Mouse (Mus musculus) lung, adult 10 weeks (tissue): ENCODE data around the gene Serpinb3d. TPM values are rescaled to one million over a fixed set of nuclear protein-coding genes. Genes with fewer than 3 reads are reported as not detected.

ENCODE experiments used
- polyA plus RNA-seq: library from polyadenylated mRNA; stranded (reverse); fragments of 350-450 nt; fragmentation: Illumina TruSeq; extraction: RNeasy Lipid Tissue Mini Kit (QIAGEN cat#74804); gene quantifications from one replicate; pipeline ENCODE4 v1.2.3, GENCODE M21; 2014; ENCODE audit warnings: low read depth, low replicate concordance; ENCODE audit not compliant: insufficient read depth

Gene Serpinb3d
- not detected for polyA plus RNA-seq

DNA sequence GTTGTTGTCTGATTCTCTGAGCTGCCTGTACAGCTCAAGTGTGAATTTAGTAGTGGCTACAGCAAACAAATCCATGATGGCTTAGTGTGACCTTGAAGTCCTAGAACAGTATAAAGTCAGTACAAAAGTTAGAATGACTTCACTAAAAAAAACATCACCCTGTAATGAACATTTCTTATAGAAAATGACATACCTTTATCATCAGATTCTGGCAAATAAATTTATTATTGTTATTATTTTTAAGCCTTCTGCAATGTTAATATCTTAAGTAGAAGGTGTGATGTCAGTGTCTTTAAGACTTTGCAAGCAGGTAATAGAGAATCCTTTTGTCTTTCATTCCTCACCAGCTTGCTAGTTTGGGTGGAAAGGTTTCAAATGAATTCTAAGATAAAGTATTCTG, at the start of gene Serpinb3d:
Gene Serpinb3d (minus strand): TSS at position 101 of the 400 bp plus-strand sequence.

DNA sequence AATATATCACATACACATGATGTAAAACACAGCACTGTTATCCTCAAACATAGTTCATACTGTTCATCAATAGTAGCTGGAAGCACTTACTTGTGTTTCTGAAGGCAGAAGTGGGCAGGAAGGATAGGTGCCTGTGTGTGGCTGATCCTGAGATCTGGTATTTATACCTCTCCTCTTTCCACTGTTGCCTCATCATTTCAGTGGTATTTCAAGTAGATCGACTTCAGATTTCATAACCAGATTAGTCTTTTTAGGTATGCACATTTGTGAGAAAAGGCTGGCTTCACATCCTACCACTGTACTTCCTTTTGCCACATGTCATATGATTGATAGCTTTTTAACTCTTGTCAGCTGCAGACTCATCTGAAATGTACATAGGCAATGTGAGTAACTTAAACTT, 31.1 kb downstream of the Serpinb3d start, which contains the start of gene Serpinb3a:
Gene Serpinb3a (minus strand): TSS at position 101 of the 400 bp plus-strand sequence.

Other genes starting within 250 kb of the Serpinb3d start
- not detected for gene Serpinb5, start 222.3 kb downstream of the Serpinb3d start, polyA plus RNA-seq
- gene Serpinb12, start 149.1 kb downstream of the Serpinb3d start, polyA plus RNA-seq: not detected
- gene Serpinb13, start 102.5 kb downstream of the Serpinb3d start, polyA plus RNA-seq: not detected
- gene Serpinb3a, start 31.2 kb downstream of the Serpinb3d start, polyA plus RNA-seq: not detected
- gene Serpinb3b, start 194.9 kb upstream of the Serpinb3d start, polyA plus RNA-seq: not detected
- not detected for gene Serpinb3c, start 194.9 kb upstream of the Serpinb3d start, polyA plus RNA-seq